Mouse (Mus musculus) midbrain, embryonic 10.5 days (tissue): ENCODE results near the gene Mlf2. TPM values are rescaled to one million over a fixed set of nuclear protein-coding genes. Genes with fewer than 3 reads are reported as not detected.
"Not testable (repeated sequence)": the region's sequence is repeated elsewhere in the genome, so short reads cannot be mapped to it uniquely, and the experiment has no call there.

ENCODE experiments used
- DNase-seq: peaks from one replicate; pipeline ENCODE4 v3.0.0-alpha.2; 2017; ENCODE audit warnings: low spot score
- H3K27ac ChIP-seq: fragments of 300-500 bp; sonication (generic); replicated peaks from 2 replicates; pipeline ENCODE4 v1.5.1; 2016; ENCODE audit warnings: mild to moderate bottlenecking
- H3K27me3 ChIP-seq: fragments of 300-500 bp; sonication (generic); 2 replicates; pipeline ENCODE4 v1.6.1; 2016; ENCODE audit warnings: low read depth, mild to moderate bottlenecking; ENCODE audit not compliant: poor library complexity, severe bottlenecking
- H3K36me3 ChIP-seq: fragments of 300-500 bp; sonication (generic); 2 replicates; pipeline ENCODE4 v1.6.1; 2016; ENCODE audit warnings: mild to moderate bottlenecking, moderate library complexity
- H3K4me1 ChIP-seq: fragments of 300-500 bp; sonication (generic); 2 replicates; pipeline ENCODE4 v1.6.1; 2016
- H3K4me3 ChIP-seq: fragments of 300-500 bp; sonication (generic); 2 replicates; pipeline ENCODE4 v1.5.1; 2016; ENCODE audit warnings: mild to moderate bottlenecking, moderate library complexity
- H3K9me3 ChIP-seq: fragments of 300-500 bp; sonication (generic); replicated peaks from 2 replicates; pipeline ENCODE4 v1.6.1; 2016; ENCODE audit warnings: mild to moderate bottlenecking
- WGBS: fragments of 180-500 bp; shearing (Covaris S2); methylation state at CpG from one replicate; pipeline ENCODE4 v1.1.7; 2016; 5-methylcytosine and 5-hydroxymethylcytosine counted together
- polyA plus RNA-seq: library from polyadenylated mRNA; unstranded; fragments of >200 nt; fragmentation: Nextera tagmentation; extraction: Ambion mirVana; gene quantifications from 2 replicates; pipeline ENCODE4 v1.2.1, GENCODE M21; 2016

Gene Mlf2
- 428 and 435 TPM in 2 replicates for polyA plus RNA-seq

DNA sequence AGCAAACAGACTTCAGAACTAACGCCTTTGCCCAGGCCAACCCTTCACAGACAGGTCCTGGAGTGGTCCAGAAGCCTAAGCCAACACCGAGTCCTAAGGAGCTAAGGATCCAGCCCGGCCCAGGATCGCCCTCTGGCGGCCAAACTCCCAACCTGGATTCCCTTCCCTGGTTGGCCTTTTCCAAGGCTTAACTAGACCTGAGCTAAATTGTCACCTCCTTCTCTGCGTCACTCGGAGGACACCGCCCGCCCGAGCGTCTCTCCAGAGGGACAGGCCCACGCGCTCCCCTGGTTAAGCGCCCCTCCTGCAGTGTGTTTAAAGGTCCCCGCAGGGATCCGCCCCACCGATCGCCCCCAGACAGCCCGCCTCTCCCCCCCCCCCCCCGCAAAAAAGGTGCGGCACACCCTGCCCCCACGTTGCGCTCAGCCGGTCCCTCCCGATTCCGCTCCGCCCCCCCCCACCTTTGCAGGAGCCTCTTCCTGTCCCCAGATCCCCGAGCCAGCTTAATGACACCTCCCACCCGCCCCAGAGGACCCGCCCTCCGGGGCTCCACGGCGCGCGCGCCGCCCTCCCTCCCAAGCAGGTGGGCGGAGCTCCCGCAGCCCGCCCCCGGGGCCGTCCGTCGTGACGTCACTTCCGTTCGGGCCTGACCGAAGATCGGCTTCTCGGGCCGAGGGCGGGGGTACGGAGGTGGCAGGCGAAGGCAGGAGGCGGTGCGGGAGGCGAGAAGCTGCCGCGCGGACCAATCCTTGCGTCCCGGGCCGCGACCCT lies at the start of gene Mlf2:
Gene Mlf2 (plus strand): TSS at position 633 of the 771 bp plus-strand sequence.
- H3K27me3 ChIP-seq: no peaks in the 10 kb centered on the region
- H3K9me3 ChIP-seq: no peaks in the 10 kb centered on the region
- under 1% methylated on average over 59 of the region's 64 CpGs for WGBS
- peak within 1 kb of the TSS; percentile 98 for H3K4me3 ChIP-seq
- H3K36me3 ChIP-seq: peaks cover 39% of the 10 kb centered on the region
- peak; percentile 99 for DNase-seq
- H3K4me1 ChIP-seq: peaks cover 31% of the 10 kb centered on the region
- peak within 1 kb of the TSS; percentile 95 for H3K27ac ChIP-seq

GRCm38 (mm10) chr6:124881821-124882220 lies 49.4 kb upstream of the Mlf2 start:
- Histone ChIP-seq H3K27ac (no peak overlapping the region), H3K36me3 (no peaks in the 10 kb centered on the region), H3K9me3 (no peaks in the 10 kb centered on the region), H3K27me3 (no peaks in the 10 kb centered on the region), H3K4me3 (no peak overlapping the region), H3K4me1 (0 out of 2 replicates have a peak, but pooled peaks cover 4% of the 10 kb centered on the region)
- WGBS: 95% methylated on average over 9 of the region's 9 CpGs
- no peak for DNase-seq

- WGBS: 76% methylated on average over 10 of the region's 10 CpGs
- Histone ChIP-seq H3K36me3 (no peaks in the 10 kb centered on the region), H3K4me1 (0 out of 2 replicates have a peak, but pooled peaks cover 4% of the 10 kb centered on the region), H3K9me3 (no peaks in the 10 kb centered on the region), H3K4me3 (no peak overlapping the region), H3K27ac (no peak overlapping the region), H3K27me3 (no peaks in the 10 kb centered on the region)
- DNase-seq: no peak
Observed at GRCm38 (mm10) chr6:124883351-124883750, 47.8 kb upstream of the Mlf2 start.

DNA sequence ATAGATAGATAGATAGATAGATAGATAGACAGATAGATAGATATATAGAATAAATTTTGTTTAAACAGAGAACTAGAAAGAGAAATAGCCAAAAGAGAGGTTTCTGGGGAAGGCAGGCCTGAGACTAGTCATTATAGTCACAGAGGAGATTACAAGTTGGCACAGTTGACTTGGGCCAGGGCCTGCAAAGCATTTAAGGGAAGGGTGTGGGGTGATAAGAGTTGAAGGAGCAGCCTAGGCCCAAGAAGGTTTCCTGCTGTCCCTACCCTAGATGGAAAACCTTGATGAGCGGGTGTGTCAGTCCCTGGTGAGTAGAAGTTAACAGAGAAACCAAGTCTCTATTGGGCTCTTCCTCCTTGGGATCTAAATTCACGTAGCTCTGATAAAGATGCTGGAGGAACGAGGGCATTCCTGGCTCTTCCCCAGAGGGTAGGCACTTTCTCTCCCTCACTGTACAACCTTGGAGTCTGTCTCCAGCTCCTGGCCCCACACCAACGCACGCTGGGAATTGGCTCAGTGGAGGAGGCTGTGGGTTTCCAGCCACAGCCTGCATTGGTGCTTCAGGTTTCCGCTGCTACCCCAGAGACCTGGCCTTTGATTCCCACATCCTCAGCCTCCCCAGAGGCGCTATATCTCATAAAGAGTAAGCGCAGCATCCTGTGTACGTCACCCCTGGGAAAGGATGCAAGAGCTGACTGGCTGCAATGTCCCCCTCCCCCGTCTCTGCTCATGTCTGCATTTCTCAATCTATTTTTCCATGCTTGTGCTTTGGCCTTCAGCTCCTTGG lies 46.3 kb upstream of the Mlf2 start:
- Histone ChIP-seq H3K36me3 (no peaks in the 10 kb centered on the region), H3K4me3 (no peak overlapping the region), H3K9me3 (no peaks in the 10 kb centered on the region), H3K27ac (0 out of 2 replicates have a peak overlapping the region, but pooled peaks have one; percentile 33), H3K4me1 (0 out of 2 replicates have a peak, but pooled peaks cover 4% of the 10 kb centered on the region), H3K27me3 (no peaks in the 10 kb centered on the region)
- 78% methylated on average over 10 of the region's 10 CpGs for WGBS
- DNase-seq: no peak

- 90% methylated on average over 8 of the region's 8 CpGs for WGBS
- H3K9me3 ChIP-seq: no peaks in the 10 kb centered on the region
- DNase-seq: no peak
Observed at GRCm38 (mm10) chr6:124885956-124886381, 45.2 kb upstream of the Mlf2 start.

GRCm38 (mm10) chr6:124887986-124888385 lies 43.2 kb upstream of the Mlf2 start, which contains the start of gene Cd4:
Gene Cd4 (minus strand): TSS chr6:124888221.
- Histone ChIP-seq H3K4me1 (0 out of 2 replicates have a peak, but pooled peaks cover 4% of the 10 kb centered on the region), H3K27ac (no peak within 1 kb of the TSS), H3K27me3 (no peaks in the 10 kb centered on the region), H3K4me3 (no peak within 1 kb of the TSS), H3K36me3 (no peaks in the 10 kb centered on the region), H3K9me3 (no peaks in the 10 kb centered on the region)
- 89% methylated on average over 9 of the region's 9 CpGs for WGBS
- no peak for DNase-seq

More at GRCm38 (mm10) chr6:124885956-124886381, 45.2 kb upstream of the Mlf2 start:
- 0 out of 2 replicates have a peak, but pooled peaks cover 4% of the 10 kb centered on the region for H3K4me1 ChIP-seq
- H3K4me3 ChIP-seq: no peak overlapping the region
- no peak overlapping the region for H3K27ac ChIP-seq
- H3K36me3 ChIP-seq: no peaks in the 10 kb centered on the region
- no peaks in the 10 kb centered on the region for H3K27me3 ChIP-seq

DNA sequence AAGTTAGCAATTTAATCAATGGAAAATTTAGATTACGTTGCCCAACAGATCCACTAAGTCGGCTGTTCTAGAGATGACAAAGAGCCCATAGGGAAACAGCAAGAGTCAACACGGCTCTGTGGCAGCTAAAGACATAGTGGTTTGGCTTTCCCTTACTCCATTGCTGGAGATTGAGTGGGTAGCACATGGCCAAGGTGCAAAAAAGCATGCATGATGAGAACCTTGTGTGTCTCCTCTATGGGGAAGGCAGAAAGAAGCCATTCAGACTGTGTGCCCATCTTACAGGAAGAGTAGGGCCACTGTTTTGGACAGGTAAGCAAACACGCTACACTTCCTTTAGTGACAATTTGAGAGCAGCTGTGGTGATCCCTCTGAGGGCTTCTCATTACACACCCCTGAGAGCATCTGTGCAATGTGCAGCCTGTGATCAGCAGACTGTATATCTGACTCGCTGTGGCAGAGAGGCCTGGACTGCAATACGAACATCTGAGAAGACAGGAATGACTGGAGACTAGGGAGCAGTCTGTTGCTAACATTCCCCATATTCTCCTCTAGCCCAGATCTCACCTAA lies 42.5 kb upstream of the Mlf2 start:
- 94% methylated on average over 6 of the region's 6 CpGs for WGBS

GRCm38 (mm10) chr6:124890997-124891396 lies 40.2 kb upstream of the Mlf2 start:
- no peak for DNase-seq
- Histone ChIP-seq H3K27ac (no peak overlapping the region), H3K4me1 (no peaks in the 10 kb centered on the region), H3K9me3 (no peaks in the 10 kb centered on the region), H3K36me3 (no peaks in the 10 kb centered on the region), H3K27me3 (no peaks in the 10 kb centered on the region), H3K4me3 (no peak overlapping the region)
- 73% methylated on average over 6 of the region's 6 CpGs for WGBS

More for the DNA sequence above, 42.5 kb upstream of the Mlf2 start:
- no peaks in the 10 kb centered on the region for H3K27me3 ChIP-seq
- H3K4me3 ChIP-seq: no peak overlapping the region
- no peaks in the 10 kb centered on the region for H3K9me3 ChIP-seq
- 0 out of 2 replicates have a peak, but pooled peaks cover 4% of the 10 kb centered on the region for H3K4me1 ChIP-seq
- DNase-seq: no peak
- H3K27ac ChIP-seq: no peak overlapping the region
- no peaks in the 10 kb centered on the region for H3K36me3 ChIP-seq

GRCm38 (mm10) chr6:124894113-124894512 lies 37.1 kb upstream of the Mlf2 start:
- WGBS: 87% methylated on average over 2 of the region's 2 CpGs
- not testable (repeated sequence) for H3K27ac ChIP-seq, DNase-seq, H3K36me3 ChIP-seq, H3K4me3 ChIP-seq, H3K9me3 ChIP-seq, H3K4me1 ChIP-seq, H3K27me3 ChIP-seq

DNA sequence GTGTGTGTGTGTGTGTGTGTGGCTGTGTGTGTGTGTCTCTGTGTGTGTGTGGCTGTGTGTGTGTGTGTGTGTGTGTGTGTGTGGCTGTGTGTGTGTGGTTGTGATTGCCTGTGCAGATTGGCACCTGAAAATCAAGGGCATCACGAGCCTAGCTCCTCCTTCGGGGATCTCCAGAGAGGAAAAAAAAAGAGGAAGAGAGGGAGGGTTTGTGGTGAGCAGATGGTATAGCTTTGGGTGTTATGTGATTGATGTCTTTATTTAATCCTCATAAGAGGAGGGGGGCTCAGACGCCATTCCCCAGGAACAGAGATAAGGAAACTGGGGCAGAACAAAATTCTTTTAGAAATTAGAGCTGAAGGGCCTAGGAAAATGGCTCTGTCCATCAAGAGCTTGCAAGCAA lies 32.8 kb upstream of the Mlf2 start:
- no peak for DNase-seq
- WGBS: 69% methylated on average over 3 of the region's 3 CpGs
- H3K9me3 ChIP-seq: no peaks in the 10 kb centered on the region
- H3K36me3 ChIP-seq: no peaks in the 10 kb centered on the region
- H3K4me3 ChIP-seq: no peak overlapping the region
- no peaks in the 10 kb centered on the region for H3K27me3 ChIP-seq
- H3K27ac ChIP-seq: no peak overlapping the region
- H3K4me1 ChIP-seq: peaks cover 15% of the 10 kb centered on the region

- Histone ChIP-seq H3K27ac (0 out of 2 replicates have a peak overlapping the region, but pooled peaks have one; percentile 0), H3K4me3 (no peak overlapping the region), H3K9me3 (no peaks in the 10 kb centered on the region), H3K27me3 (no peaks in the 10 kb centered on the region), H3K4me1 (peaks cover 33% of the 10 kb centered on the region), H3K36me3 (no peaks in the 10 kb centered on the region)
- WGBS: 68% methylated on average over 8 of the region's 8 CpGs
- no peak for DNase-seq
Observed at GRCm38 (mm10) chr6:124900056-124900800, 31.0 kb upstream of the Mlf2 start.
